Mouse (Mus musculus) NIH3T3 (cell line): Measurements from ENCODE around the gene Rsbn1l.
"Not testable (repeated sequence)": the region's sequence is repeated elsewhere in the genome, so short reads cannot be mapped to it uniquely, and the experiment has no call there.

Experiments used
- DNase-seq: peaks from one replicate; pipeline ENCODE4 v3.0.0-alpha.2; 2012; ENCODE audit warnings: low read depth

Gene Rsbn1l

DNA sequence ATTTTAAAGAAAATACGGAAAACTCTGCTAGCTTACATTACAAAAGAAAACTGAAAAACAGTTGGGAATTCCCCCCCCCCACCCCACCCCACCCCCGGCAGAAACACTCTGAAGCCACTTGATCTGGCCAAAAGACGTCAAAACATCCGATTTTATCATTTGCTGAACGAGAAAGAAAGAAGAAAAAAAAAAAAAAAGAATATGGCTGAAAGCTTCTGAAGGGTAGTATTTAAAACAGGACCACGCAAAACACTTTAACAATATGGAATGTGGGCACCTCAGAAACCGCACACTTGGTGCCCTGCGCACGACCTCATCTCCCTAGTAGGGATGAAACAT, 5.7 kb downstream of the Rsbn1l start:
- no peak for DNase-seq

DNA sequence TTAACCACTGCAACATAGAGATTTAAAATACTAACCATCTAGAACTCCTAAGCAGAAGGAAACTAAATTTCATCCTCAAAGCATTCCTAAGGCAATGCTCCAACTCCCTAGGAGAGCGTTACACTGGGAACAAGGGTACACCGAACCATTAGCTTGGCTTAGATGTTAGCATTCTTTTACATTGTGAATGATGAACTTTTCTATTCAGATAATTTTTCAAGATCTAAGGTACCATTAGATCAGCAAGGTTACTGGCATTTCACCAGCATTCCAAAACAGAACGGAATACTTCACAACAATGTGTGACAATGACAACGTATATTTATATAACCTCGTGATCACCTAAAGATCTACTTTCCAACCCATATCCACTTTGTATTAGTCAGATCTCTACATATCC, 6.1 kb downstream of the Rsbn1l start:
- peak; percentile 17 for DNase-seq

DNA sequence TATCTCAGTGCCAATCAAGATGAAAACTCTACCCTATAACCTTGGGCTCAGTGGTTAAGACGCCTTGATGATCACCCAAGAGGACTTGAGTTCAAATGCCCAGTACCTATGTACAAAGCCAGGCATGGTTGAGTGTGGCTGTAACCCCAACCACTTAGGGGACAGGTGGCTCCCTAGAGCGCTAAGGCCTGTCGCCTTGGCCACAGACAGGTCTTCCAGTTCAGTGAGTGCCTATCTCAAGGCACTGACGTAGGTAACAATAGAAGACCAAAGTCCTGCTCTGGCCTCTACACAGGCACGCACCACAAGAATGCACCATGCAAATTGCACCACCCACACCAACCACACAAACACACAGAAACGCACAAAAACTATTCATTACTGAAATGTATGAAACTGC, 9.3 kb downstream of the Rsbn1l start:
- DNase-seq, result no peak

DNA sequence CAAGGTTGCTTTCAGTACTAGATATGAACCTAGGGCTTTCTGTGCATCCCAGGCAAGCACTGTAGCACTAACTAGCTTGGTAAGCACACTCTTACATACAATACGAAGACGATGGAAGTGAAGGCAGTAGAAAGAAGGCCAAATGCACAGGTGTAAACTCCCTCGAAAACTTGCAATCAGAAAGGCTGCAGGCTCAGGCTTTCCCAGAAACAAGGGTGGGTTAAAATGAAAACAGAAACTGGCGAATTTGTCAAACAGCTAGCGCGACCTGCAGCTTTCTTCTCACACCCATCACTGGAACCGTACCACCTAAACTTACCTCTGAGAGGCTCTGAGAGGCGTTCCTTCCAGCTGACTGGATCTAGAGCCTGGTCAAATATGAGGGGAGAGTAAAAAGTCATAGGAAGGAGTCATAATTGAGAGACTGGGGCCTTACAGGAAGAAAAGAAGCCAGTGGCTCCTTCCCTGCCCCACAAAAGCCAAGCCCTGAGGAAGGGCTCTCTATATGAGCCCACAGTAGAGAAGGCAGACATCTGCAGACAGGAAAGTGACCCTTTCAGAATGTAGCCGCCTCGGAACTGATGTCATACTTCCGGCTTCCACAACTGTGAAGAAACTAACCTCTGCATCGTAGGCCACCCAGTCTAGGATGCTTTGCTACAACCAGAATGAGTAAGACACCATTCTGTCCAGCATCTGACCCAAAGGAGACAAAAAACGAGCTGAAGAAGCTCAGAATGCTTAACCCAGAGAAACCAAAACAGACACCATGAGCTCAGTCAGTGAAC, 11.0 kb downstream of the Rsbn1l start:
- peak; percentile 14 for DNase-seq

DNA sequence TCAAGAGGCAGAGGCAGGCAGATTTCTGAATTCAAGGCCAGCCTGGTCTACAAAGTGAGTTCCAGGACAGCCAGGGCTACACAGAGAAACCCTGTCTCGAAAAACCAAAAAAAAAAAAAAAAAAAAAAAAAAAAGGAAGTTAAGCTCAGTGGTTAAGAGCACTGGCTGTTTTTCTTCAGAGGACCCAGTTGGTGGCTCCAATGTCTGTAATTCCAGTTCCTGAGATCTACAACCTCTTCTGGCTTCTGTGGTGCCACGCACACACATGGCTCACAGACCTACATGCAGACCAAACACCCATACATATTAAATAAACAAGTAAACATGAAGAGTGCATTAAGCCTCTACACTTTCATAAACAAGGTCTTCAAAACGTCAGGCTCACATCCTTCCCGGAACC, 12.4 kb downstream of the Rsbn1l start:
- not testable (repeated sequence) for DNase-seq

DNA sequence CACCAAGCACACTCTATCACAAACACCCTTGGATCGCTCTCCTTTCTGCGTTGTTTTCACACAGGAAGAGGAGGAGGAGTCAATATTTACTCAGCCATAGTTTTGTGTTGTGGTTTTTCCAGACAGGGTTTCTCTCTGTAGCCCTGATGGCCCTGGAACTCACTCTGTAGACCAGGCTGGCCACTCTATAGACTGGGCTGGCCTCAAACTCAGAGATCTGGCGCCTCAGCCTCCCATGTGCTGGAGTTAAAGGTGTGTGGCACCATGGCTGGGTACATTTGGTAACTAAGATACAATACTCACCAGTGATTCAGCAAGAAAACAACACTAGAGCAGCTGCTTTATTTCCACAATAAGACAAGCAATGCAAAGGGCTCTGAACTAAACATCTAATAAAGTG, 13.7 kb downstream of the Rsbn1l start:
- no peak for DNase-seq

DNA sequence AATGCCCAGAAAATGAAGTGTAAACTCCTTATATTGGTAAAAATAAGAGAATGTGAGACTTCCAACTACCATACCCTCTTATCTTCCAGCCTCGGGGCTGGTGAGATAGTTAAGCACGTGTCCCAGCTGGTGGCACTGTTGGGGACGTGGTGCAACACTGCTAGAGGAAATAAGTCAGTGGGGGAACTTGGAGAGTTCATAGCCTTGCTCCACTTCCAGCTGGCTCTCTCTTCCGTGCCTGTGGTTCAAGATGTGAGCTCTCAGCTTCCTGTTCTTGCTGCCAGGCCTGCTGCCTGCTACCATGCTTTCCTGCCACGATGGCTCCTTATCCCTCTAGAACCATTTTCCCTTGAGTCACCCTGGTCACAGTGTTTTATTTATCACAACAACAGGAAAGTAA, 15.0 kb downstream of the Rsbn1l start:
- DNase-seq, result no peak

DNA sequence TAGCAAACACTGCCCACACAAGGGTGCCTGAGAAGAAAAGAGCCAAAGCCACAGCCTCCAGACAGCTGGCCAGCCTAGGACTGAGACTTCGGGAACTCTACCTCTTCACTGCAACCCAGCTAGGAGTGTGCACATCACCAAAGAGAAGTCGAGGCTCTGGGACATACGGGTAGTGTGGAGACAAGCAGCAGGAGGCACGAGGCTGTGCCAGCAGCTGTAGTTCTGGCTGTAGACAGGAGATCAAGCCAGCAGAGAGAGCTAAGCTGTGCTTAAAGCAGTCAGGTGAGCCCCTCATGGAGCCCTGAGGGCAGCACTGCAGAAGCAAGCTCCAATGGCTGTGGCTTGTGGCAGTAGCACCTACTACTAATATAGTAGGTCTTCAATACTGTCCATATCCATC, 15.5 kb downstream of the Rsbn1l start:
- DNase-seq, result no peak

DNA sequence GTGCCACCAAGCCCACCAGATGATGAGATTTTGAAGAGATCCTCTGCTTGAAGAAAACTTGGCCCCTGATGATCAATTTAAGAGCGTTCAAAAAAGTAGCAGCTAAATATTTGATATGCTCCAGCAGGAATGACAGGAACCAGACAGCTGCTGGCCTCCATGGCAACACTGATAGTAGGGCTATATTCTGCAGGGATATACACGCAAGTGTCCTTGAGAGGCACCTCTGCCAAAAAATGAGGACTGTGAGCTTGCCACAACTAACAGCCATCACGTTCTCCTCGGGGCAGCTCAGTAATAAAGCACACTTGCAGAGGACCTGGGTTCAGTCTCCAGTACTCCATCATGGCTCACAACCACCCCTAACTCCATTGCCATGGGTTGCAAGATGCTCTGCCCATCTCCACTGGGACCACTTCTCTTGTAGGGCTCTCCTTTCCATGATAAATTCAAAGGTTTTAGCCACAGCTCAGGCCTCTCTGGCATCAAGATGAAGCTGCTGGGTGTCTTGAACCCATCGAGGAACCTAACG, 16.1 kb downstream of the Rsbn1l start:
- DNase-seq, result no peak

DNA sequence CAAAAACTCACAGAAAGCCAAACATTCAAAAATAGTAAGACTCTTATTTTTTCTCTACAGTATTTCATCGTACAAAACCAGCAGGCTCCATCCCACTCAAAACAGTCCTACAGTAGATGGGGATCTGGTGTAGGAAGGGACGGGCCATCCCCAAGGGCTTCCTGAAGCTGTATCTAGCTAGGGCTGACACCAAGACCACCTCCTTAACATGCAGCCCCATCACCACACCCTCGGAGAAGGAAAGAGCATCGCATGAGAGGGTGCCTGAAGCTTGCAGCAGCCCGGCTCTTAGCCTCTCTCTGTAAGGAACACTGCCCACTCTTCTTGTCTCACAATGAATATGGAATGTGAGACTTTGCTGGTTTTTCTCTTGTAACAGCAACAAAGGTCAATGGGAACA, 17.7 kb downstream of the Rsbn1l start:
- DNase-seq, result no peak

DNA sequence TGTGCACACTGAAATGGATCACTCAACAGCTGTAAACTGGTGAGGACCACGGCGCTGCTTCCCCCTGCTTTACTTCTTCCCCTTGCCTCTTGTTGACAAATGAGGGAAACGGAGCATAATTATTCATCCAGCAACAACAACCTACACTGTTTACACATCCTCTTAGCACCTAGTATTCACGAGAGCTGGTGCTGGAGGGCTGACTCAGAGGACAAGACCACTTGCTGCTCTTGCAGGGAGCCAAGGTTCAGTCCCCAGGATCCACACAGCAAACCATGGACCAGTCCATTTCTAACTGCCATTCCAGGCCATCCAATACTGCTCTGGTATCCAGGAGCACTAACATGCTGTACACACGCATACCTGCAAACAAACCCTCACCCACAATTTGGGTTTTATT, 20.3 kb downstream of the Rsbn1l start:
- DNase-seq, result no peak

DNA sequence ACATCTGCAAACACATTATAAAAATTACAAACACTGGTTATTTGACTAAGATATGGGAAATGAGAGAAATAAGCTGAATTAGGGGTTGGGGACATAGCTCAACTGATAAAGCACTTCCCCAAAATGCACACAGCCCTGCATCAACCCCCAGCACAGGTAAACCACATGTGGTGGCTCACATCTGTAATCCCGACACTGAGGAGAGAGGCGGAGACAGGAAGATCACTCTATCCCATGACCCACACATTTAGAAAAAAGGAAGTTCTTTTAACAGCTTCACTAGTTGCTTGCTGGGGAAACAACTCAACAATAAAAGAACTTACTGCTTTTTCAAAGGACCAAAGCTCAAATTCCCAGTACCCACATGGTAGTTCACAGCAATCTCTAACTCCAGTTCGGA, 23.6 kb downstream of the Rsbn1l start:
- no peak for DNase-seq

DNA sequence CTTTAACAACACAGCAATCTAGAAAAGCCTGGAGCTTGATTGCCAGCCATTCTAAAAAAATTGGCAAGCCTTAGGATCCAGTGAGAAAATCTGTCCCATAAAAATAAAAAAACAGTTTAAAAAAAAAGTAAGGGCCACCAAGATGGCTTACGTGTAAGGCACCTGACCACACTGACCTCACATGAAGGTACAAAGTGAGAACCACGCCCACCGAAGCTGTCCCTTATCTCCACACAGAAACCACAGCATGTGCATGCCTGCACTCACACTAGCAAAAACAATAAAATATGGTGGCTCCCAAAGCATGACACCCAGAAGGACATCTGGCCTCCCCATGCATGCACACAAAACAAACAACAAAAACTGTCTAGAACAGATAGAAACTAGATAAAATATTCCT, 24.9 kb downstream of the Rsbn1l start:
- DNase-seq, result no peak

DNA sequence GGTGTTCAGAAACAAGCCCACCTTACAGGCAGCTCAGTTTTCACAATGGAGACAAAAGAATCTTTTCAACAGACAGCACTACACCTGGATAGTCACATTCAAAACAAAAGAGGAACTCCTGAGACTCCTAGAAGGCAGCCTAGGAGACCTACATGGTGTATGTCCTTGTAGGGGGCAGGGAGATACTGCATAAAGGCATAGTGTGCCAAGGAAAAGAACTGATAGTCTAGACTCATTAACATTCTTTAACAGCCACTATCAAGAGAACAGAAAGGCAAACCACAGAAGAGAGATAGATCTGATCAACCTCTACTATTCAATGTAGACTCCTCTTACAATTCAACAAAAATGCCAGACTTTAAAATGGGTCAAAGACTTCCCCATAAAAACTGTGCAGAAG, 25.8 kb downstream of the Rsbn1l start:
- no peak for DNase-seq

DNA sequence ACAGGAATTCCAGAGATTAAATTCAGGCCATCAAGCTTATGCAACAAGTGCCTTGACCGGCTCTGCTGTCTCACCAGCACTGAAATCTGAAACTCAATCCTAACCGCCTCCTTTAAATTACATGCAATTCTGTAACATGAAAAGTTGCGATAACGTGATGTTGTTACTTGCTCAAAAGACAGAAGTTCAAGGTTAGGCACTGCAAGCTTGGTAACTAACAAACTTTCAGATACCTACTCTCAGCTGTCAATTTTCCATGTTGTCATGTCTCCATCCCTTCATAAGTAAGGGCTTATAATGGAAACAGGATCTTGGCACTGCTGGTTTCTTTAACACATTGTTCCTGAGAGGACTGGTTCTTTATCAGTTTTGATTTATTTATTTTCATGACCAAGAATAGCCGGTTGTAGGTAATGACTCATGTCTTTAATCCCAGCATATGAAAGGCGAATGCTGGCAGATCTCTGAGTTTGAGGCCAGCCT, 26.5 kb downstream of the Rsbn1l start:
- peak; percentile 75 for DNase-seq

DNA sequence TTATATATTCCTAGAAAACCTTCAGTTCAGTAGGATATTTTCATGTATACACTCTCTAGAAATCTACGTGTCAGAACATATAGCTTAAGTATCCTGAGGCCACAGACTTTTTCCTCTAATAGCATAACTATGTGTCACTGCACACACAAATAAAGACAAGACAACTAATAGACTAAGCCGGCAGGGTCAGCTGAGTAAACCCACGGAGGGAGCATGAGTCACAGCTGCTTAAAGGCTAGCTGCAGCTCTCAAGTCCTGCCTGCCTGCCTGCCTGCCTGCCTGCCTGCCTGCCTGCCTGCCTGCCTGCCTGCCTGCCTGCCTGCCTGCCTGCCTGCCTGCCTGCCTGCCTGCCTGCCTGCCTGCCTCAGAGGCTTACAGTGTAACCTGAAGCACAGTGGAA, 30.7 kb downstream of the Rsbn1l start:
- DNase-seq, result peak; percentile 39

DNA sequence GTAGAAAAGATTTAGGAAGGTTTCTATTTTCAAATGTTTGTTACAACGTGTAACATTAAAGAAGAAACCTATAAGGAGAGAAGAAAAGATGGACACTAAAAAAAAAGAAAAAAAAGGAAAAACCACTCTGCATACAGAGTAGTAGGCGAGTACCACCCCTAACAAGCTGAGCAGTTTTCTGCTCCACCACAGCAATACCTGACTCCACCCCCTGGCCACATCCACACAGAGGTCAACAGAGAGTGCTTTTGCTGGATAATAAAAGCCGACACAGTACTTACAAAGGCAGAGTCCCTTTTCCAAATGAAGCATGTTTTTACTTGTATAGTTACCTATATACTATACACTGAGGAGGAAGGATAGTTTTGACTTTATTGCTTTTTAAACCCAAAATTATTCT, 31.6 kb downstream of the Rsbn1l start:
- no peak for DNase-seq

DNA sequence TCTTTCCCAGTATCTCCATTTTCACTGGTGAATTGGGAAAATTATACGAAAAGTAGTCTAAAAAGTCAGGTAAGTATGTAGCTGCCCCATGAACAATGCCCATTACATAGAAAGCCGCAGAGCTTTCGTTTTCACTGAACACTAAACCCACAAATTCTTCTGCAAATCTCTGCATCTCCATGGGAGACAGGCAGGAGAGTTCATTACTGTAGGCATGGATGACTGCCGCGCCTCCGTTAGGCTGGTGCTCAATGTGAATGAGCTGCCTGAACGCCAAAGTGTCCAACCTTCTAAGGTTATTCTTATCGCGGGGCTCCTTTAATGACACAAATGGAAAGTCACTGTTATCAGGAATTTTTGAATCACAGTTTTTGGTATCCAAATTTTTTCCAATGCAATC, 36.6 kb downstream of the Rsbn1l start:
- no peak for DNase-seq

DNA sequence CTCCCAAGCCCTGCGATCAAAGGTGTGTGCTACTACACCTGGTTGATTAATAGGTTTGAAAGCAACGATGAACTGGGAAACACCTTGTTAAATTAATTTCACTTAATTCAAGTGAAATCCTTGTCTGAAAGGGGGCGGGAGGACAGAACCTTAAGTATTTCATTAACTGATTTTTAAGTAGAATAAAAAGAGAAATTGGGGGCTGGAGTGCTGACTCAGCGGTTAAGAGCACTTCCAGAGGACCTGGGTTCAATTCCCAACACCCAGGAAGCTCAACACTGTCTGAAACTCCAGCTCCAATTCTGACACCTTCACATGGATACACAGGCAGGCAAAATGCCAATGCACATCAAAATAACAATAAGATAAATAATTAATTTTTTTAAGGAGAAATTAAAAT, 37.2 kb downstream of the Rsbn1l start:
- no peak for DNase-seq

DNA sequence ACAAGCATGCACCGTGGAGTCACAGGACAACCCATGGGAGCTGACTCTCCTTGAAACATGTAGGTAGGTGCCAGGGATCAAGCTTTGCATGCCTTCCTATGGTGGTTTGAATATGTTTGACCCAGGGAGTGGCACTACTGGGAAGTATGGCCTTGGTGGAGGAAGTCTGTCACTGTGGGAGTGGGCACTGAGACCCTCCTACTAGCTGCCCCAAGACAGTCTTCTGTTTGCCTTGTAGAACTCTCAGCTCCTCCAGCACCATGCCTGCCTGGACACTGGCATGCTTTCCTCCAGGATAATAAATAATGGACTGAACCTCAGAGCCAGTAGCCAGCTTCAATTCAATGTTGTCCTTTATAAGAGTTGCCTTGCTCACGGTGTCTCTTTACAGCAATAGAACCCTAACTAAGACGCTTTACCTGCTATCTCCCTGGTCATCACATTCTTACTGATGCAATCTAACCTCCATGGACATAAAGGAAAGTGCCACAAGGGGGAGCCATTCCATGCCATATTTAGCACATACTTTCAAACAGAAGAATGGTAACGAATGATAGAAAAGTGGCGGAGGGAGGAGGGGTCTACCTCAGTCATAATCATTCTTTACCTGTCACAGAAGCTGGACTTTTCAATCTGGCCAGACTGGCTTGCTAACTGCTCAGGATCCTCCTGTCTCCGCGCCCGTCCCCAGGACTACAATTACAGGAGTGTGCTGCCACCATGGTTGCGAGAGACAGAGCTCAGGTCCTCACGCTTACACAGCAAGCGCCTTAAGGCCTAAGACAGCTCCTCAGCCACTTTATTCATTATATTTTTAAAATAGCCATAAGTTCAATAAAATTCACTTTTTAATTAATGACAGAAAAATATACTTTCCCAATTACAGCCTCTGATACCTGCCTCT, 42.6 kb downstream of the Rsbn1l start:
- DNase-seq, result peak; percentile 83

DNA sequence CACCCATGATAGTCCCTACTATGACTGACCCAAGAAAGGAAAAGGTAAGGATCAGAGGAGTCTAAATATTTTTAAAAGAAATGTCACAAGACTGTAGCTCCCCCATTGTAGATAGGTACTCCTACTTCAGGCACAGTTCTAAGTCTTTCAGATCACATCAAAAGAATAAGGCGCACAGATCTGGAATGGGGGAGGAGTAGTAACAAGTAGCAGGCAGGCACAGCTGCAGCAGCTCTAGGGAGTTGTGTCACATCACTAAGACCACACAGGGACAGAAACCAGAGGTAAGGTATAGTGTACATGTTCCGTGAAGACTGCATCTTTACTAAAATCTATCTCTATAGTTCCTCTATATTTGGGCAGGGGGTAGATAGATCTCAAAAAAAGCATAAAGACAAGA, 44.5 kb downstream of the Rsbn1l start:
- DNase-seq, result no peak

DNA sequence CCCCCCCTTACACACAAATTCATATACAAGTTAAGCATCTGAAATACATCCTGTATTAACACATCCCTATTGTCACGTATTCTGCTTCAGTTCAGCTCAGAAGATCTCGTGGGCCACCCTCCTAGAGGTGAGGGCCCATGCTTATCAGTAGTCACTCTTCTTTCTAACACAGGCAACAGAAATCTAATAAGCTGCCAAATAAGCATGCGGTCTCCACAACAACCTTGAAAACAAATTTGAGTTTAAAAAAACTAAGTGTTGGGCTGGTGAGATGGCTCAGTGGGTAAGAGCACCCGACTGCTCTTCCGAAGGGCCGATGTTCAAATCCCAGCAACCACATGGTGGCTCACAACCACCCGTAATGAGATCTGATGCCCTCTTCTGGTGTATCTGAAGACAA, 50.0 kb downstream of the Rsbn1l start:
- no peak for DNase-seq

DNA sequence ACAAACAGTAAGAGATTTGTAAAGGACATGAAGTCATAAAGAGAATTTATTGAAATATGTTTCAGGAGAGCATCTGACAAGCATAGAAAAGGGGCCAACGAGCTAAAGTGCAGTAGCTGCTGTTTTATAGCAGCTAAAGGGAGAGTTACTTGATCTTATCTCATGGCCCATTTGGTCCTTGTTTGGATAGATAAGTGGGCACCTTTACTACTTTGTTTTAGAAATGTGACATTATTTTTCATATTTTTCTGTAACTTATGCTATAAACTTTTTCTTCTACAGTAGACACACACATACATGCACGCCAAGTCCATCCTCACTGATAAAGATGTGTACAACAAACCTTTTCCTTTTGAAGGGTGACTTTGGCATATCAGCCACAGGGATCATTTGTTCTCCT, 50.8 kb downstream of the Rsbn1l start:
- DNase-seq, result no peak
